Mouse (Mus musculus) kidney, postnatal 0 days (tissue): ENCODE data around the gene Tbx6. TPM values are rescaled to one million over a fixed set of nuclear protein-coding genes. Genes with fewer than 3 reads are reported as not detected.

Source experiments
- ATAC-seq: fragments of 200-750 bp; cut with Nextera tagmentation; replicated peaks from 2 replicates; pipeline ENCODE4 v1.8.0; 2017; ENCODE audit warnings: low read depth, moderate number of reproducible peaks, moderate TSS enrichment, moderate library complexity; ENCODE audit not compliant: low FRiP score
- DNase-seq: peaks from one replicate; pipeline ENCODE4 v3.0.0-alpha.2; 2016; ENCODE audit warnings: low spot score
- H3K27ac ChIP-seq: fragments of 300-500 bp; sonication (generic); 2 replicates; pipeline ENCODE4 v1.5.1; 2014; ENCODE audit warnings: mild to moderate bottlenecking
- H3K27me3 ChIP-seq: fragments of 300-500 bp; sonication (generic); 2 replicates; pipeline ENCODE4 v1.6.1; 2014; ENCODE audit warnings: low read length, mixed read lengths; ENCODE audit not compliant: insufficient read depth
- H3K36me3 ChIP-seq: fragments of 300-500 bp; sonication (generic); 2 replicates; pipeline ENCODE4 v1.6.1; 2014; ENCODE audit warnings: low read length, mixed read lengths; ENCODE audit not compliant: insufficient read depth
- H3K4me1 ChIP-seq: fragments of 300-500 bp; sonication (generic); replicated peaks from 2 replicates; pipeline ENCODE4 v1.6.1; 2014; ENCODE audit warnings: antibody characterized with exemption, low read length, mixed read lengths; ENCODE audit not compliant: insufficient read depth
- H3K4me2 ChIP-seq: fragments of 300-500 bp; sonication (generic); 2 replicates; pipeline ENCODE4 v1.6.1; 2014; ENCODE audit warnings: mild to moderate bottlenecking, low read length, moderate library complexity, mixed read lengths
- H3K4me3 ChIP-seq: fragments of 300-500 bp; sonication (generic); replicated peaks from 2 replicates; pipeline ENCODE4 v1.5.1; 2014; ENCODE audit warnings: low read depth, low read length
- H3K9ac ChIP-seq: fragments of 300-500 bp; sonication (generic); 2 replicates; pipeline ENCODE4 v1.6.1; 2014; ENCODE audit warnings: low read depth, low read length
- H3K9me3 ChIP-seq: fragments of 300-500 bp; sonication (generic); replicated peaks from 2 replicates; pipeline ENCODE4 v1.6.1; 2016; ENCODE audit warnings: low read length, inconsistent platforms, mixed read lengths
- CTCF ChIP-seq: IDR thresholded peaks from 2 replicates; pipeline ENCODE4 v1.5.1; 2016; ENCODE audit warnings: antibody characterized with exemption, low read depth, mild to moderate bottlenecking, moderate library complexity
- WGBS: fragments of 180-500 bp; shearing (Covaris S2); extraction: QIAGEN DNeasy Blood & Tissue Kit; methylation state at CpG from one replicate; pipeline ENCODE4 v1.1.7; 2014; 5-methylcytosine and 5-hydroxymethylcytosine counted together
- polyA plus RNA-seq: library from polyadenylated mRNA; unstranded; fragments of >200 nt; fragmentation: Nextera tagmentation; extraction: Ambion mirVana; gene quantifications from 2 replicates; pipeline ENCODE4 v1.2.1, GENCODE M21; 2015

Tbx6 gene
- polyA plus RNA-seq, 1 experiment from 2014 or later: 0.21 TPM

DNA sequence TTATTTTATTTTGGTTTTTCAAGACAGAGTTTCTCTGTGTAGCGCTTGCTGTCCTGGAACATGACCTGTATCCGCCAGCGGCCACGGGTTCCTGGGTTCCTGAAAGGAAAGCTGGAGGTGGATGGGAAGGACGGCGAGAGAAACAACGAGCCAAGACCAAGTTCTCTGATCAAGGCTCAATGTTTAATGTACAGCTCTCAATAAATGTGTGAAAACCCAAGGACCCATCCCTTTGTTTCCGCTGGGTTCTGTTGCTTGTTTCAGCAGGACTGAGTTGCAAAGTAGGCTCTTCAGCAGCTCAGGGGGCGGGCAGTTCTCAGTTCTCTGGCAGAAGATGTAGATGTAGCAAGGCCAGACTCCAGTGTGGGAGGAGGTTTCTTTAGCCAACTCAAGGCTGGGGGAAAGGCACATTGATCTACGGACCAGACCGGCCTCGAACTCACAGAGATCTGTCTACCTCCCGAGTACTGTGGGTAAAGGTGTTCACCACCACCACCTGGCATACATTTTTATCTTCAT is 39.3 kb upstream of the Tbx6 start:
- DNase-seq (no peak), ATAC-seq (no peak)
- 86% methylated on average over 13 of the region's 13 CpGs for WGBS
- Histone ChIP-seq H3K36me3 (no peaks in the 10 kb centered on the region), H3K27ac (no peak overlapping the region), H3K27me3 (no peaks in the 10 kb centered on the region), H3K4me3 (no peak overlapping the region), H3K9ac (no peak overlapping the region), H3K4me1 (no peaks in the 10 kb centered on the region), H3K9me3 (no peaks in the 10 kb centered on the region), H3K4me2 (no peak overlapping the region)
- no peak for TF ChIP-seq CTCF

GRCm38 (mm10) chr7:126746066-126746465 is 35.2 kb upstream of the Tbx6 start:
- ATAC-seq: no peak
- H3K9me3 ChIP-seq: no peaks in the 10 kb centered on the region
- H3K4me1 ChIP-seq: no peaks in the 10 kb centered on the region
- DNase-seq: no peak
- no peak for TF ChIP-seq CTCF
- H3K27ac ChIP-seq: no peak overlapping the region
- no peak overlapping the region for H3K4me3 ChIP-seq
- H3K27me3 ChIP-seq: no peaks in the 10 kb centered on the region
- H3K9ac ChIP-seq: no peak overlapping the region
- WGBS: 86% methylated on average over 12 of the region's 12 CpGs
- no peaks in the 10 kb centered on the region for H3K36me3 ChIP-seq
- no peak overlapping the region for H3K4me2 ChIP-seq

DNA sequence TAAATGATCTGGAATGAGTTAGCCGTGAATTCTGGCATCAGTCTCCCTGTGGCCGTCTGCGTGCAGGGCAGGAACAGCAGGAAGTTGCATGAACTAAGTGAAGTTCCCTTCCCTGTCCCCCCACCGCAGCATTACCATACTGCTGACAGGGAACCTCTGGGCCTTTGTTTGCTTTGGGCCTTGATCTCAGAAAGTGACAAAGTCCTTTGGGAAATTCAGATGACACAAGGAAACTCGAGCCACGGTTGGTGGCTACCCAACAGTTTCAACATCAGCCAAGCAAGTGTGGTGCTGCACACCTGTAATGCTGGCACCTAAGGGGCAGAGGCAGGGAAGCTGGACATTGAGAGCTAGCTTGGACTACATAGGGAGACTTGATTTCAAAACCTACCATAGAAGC is 34.5 kb upstream of the Tbx6 start:
- Histone ChIP-seq H3K9ac (no peak overlapping the region), H3K27ac (no peak overlapping the region), H3K27me3 (no peaks in the 10 kb centered on the region), H3K4me3 (no peak overlapping the region), H3K36me3 (no peaks in the 10 kb centered on the region), H3K4me1 (no peaks in the 10 kb centered on the region), H3K4me2 (no peak overlapping the region), H3K9me3 (no peaks in the 10 kb centered on the region)
- no peak for TF ChIP-seq CTCF
- WGBS: 27% methylated on average over 6 of the region's 6 CpGs
- no peak for ATAC-seq
- DNase-seq: no peak

GRCm38 (mm10) chr7:126748824-126749223 is 32.5 kb upstream of the Tbx6 start:
- no peak for DNase-seq
- no peaks in the 10 kb centered on the region for H3K9me3 ChIP-seq
- TF ChIP-seq CTCF: no peak
- WGBS: 76% methylated on average over 7 of the region's 7 CpGs
- H3K4me3 ChIP-seq: no peak overlapping the region
- H3K27ac ChIP-seq: no peak overlapping the region
- no peaks in the 10 kb centered on the region for H3K4me1 ChIP-seq
- H3K4me2 ChIP-seq: no peak overlapping the region
- no peaks in the 10 kb centered on the region for H3K27me3 ChIP-seq
- H3K36me3 ChIP-seq: no peaks in the 10 kb centered on the region
- ATAC-seq: no peak
- H3K9ac ChIP-seq: no peak overlapping the region

GRCm38 (mm10) chr7:126749582-126750343 is 31.5 kb upstream of the Tbx6 start:
- DNase-seq (no peak), ATAC-seq (no peak)
- peak; percentile 19; the same call in 1 of the 2 replicates for TF ChIP-seq CTCF
- H3K36me3 ChIP-seq: no peaks in the 10 kb centered on the region
- H3K4me2 ChIP-seq: no peak overlapping the region
- H3K4me3 ChIP-seq: no peak overlapping the region
- no peaks in the 10 kb centered on the region for H3K4me1 ChIP-seq
- 90% methylated on average over 17 of the region's 17 CpGs for WGBS
- H3K27ac ChIP-seq: no peak overlapping the region
- H3K27me3 ChIP-seq: no peaks in the 10 kb centered on the region
- no peak overlapping the region for H3K9ac ChIP-seq
- no peaks in the 10 kb centered on the region for H3K9me3 ChIP-seq

- no peaks in the 10 kb centered on the region for H3K4me1 ChIP-seq
- no peaks in the 10 kb centered on the region for H3K36me3 ChIP-seq
- H3K9me3 ChIP-seq: no peaks in the 10 kb centered on the region
- H3K9ac ChIP-seq: no peak overlapping the region; the same call in 1 of the 2 replicates
- 0 out of 2 replicates have a peak overlapping the region, but pooled peaks have one; percentile 37 for H3K27ac ChIP-seq
- peak; percentile 60 for ATAC-seq
- peak; percentile 91 for TF ChIP-seq CTCF
- H3K4me2 ChIP-seq: peak overlapping the region; percentile 29; the same call in 1 of the 2 replicates
- peak; percentile 92 for DNase-seq
- no peak overlapping the region for H3K4me3 ChIP-seq
- WGBS: under 1% methylated on average over 9 of the region's 9 CpGs
- H3K27me3 ChIP-seq: no peaks in the 10 kb centered on the region
Measured at GRCm38 (mm10) chr7:126754866-126755265, 26.4 kb upstream of the Tbx6 start.
